Mouse (Mus musculus) lung, postnatal 36 days (tissue): ENCODE measurements around the gene Olfr763.
"Not testable (repeated sequence)": the region's sequence is repeated elsewhere in the genome, so short reads cannot be mapped to it uniquely, and the experiment has no call there.

Experiments
- DNase-seq: peaks from one replicate; pipeline ENCODE4 v3.0.0; 2022; ENCODE audit warnings: mixed read lengths

The Olfr763 gene

DNA sequence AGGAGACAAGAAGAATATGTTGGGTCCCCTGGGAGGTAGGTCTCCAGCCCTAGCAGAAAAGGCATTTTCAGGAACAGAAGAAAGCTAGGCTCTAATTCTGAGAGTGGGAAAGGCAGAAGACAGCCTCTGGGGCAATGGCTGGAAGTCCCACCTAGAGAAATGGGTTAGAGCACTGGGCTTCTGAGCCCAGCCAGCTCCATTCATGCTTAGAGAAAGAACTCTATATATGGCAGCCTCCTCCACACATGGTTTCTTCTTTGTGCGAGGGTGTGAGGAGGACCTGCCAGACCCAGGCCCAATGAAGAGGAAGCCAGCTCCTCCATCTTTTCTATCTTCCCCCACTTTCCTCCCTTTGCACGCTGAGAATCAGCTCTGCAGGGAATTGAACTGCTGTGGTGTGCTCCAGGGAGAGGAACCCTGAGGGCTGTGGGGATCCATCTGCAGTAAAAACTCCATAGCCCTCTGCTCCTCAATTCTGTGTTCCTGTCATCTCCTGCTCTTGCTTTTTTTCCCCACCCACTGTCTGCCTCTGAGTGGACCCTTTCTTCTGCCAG lies at the start of gene Olfr763:
TSS of gene Olfr763 (plus strand) at position 504 of the 554 bp plus-strand sequence.
- no peak for DNase-seq

DNA sequence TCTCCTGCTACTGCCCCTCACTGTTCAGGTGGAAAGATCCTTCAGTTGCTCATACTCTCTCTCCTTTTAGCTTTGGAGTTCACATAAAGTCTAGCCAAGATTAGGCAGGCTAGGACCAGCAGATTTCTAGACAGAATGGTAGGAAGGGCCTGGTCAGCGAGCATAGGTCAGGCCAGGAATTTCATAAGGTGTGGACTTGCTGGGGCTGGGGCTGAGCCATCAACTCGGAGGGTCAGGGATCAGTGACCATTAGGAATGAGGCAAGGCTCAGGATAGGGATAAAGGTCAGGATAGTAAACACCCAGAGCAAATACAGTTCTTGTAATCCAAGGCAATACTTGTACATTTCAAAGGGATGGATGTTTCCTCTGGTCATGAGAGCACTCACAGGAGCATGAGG lies 45.6 kb upstream of the Olfr763 start:
- DNase-seq: no peak

DNA sequence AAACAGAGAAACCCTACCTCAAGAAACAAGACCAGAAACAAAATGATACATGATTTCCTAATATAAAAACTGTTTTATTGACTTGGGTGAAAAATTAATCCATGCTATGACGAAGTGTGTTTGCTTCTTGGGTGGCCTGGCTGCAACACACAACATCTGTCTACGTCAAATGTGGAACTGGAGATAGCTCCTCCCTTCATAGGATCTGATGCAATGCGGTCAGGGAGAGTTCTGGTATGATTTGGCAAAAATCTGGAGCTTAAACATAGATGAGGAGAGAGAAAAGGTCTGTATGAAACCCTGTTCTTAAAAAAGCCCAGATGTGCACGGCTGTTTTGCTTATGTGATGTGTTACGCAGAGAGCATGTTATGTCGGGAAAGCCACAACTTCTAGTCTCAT lies 44.7 kb upstream of the Olfr763 start:
- DNase-seq: no peak

DNA sequence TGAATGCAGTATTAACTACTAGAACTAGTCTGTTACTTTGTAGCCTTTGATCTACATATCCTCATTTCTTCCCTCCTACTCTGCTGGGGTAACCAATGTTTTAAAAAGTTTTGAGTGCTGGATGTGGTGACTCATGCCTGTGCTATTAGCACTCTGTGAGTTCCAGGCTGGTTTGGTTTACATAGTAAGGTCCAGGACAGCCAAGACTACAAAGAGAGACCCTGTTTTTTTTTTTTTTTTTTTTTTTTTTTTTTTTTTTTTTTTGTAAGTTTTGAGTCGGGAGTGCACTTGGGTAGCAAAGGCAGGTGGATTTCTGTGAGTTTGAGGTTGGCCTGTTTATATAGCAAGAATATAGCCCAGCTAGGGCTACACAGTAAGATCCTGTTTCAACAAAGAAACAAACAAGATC lies 42.2 kb upstream of the Olfr763 start:
- DNase-seq: peak; percentile 54

DNA sequence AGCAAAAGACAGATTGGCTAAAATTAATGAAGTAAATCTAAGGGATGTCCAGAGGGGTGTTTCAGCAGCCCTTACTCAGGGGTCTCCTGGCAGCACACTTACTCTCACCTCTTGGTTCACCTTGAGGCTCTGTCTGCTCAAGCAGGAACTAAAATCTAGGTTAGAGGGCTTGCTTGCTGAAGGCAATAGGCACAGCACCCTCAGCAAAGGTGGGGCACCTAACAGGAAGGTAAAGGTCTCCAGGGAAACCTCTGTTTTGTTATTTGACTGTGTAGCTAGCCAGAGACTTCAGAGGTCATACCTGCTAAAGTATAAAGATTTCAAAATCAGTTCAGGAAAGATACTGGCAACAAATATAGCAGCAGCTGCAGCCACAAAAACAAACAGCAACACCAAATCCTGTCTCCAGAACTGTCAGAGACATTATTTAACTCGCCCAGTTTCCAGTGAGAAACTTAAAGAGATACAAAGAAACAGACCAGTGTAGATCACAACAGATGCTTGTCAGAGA lies 39.8 kb upstream of the Olfr763 start:
- DNase-seq: peak; percentile 17

DNA sequence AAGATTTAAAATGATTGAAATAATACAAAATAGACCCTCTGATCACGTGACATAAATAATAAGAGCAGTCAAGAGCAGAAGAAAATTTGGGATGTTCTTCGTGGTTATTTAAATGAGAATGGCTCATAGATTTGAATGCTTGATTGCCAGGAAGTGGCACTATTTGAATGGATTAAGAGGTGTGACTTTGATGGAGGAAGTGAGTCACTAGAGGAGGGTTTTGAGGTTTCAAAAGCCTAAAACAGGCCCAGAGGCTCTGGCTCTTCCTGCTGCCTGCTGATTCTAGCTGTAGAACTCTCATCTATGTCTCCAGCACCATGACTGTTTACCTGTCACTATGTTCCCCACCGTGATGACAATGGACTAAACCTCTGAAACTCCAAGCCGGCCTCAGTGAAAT lies 37.8 kb upstream of the Olfr763 start:
- no peak for DNase-seq

DNA sequence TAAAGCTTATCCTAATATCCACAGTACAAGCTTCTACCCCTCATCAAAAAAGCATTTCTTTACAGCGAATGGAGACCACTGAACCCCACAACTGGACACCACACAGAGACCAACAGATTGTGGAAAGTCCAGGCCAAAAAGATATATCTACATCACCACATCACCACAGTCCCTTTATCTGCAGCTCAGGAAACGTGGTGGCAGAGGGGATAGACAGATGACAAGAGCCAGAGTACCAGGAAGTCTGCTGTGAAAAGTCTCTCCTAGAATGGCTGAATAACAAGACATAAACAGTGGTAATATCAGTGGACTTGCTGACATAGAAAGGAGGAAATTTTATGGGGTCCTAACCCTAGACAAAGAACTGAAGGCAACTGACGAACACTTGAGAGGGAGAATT lies 34.2 kb upstream of the Olfr763 start:
- no peak for DNase-seq

DNA sequence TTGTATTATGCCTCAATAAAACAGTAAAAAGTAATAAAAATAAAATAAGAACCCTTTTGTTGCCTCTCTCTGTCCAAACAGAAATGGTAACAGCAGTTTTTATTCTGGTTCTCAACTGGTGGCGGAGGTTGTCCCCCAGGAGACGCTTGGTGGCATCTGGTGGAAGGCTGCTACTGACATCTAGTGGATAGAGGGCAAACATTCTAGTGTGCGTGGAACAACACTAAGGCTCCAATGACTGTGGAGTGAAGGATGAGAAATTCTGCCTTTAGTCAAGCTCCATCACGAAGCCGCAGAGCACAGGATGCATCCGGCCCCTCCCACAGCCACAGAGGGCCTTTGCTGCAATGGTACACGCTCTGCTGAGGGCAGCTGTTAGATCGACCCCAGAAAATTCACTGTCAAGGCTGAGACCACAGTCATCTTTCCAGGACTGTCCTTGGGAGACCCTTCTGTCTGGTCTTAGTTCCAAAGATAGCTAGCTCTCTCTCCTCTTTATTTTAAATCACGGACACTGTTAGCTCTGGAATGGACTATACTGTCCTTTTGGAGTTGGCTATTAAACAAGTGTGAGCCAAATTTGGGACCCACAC lies 33.0 kb upstream of the Olfr763 start:
- DNase-seq: peak; percentile 58

DNA sequence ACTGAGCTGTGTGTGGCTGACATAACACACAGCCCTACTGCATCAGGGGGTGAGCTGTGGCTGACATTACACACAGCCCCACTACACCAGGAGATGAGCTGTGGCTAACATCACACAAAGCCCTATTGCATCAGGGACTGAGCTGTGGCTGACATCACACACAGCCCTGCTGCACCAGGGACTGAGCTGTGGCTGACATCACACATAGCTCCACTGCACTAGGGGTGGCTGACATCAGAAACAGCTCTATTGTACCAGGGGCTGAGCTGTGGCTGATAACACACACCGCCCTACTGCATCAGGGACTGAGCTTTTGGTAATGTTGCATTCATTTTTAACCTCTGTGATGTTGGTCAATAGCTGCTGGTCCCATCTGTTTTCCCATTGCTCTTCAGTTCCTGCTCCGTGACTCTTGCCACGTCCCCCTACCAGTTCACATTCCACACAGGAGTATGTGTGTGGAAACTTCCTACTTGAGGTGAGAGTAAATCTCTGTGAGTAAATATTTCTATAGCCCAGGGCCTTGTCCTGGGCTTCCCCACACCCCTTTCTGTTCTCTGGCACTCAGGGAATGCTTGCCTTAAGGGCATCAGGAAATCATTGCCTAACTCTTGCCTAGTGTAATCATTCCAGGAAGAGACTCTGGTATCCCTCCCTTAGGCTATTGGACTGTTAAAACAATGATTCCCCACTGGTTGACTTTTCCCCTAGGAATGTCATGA lies 29.8 kb upstream of the Olfr763 start:
- DNase-seq: peak; percentile 62

DNA sequence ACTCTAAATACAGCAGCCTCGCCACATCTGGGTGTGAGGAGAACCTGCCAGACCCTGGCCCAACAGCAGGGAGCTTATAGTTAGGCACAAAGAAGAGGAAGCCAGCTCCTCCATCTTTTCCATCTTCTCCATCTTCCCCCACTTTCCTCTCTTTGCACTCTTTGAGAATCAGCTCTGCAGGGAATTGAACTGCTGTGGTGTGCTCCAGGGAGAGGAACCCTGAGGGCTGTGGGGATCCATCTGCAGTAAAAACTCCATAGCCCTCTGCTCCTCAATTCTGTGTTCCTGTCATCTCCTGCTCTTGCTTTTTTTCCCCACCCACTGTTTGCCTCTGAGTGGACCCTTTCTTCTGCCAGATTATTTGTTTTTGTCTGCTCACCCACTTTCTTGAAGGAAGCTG lies 21.5 kb upstream of the Olfr763 start, which contains the start of gene Olfr9:
TSS of gene Olfr9 (plus strand) at position 301 of the 400 bp plus-strand sequence.
- DNase-seq: not testable (repeated sequence)

DNA sequence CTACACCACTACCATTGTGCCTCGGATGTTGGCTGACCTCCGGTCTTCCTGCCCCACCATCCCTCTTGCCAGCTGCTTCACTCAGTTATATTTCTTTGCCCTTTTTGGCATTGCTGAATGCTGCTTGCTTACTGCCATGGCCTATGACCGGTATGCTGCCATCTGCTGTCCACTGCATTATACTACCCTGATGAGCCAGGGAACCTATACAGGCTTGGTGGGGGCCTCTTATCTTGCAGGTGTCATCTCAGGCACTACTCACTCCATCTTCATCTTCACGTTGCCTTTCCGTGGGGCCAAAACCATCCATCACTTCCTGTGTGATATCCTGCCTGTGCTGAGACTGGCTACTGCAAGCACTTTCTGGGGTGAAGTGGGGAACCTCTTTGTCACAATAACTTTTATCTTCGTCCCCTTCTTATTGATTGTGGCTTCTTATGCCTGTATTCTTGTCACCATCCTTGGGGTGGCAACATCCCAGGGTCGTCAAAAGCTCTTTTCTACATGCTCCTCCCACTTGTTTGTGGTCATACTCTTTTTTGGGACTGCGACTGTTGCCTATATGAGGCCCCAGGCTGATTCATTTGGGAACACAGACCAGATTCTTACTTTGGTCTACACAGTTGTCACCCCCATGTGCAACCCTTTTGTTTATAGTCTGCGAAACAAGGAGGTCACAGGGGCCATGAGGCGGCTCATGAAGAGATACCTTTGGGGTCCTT lies 20.3 kb upstream of the Olfr763 start:
- DNase-seq: not testable (repeated sequence)

DNA sequence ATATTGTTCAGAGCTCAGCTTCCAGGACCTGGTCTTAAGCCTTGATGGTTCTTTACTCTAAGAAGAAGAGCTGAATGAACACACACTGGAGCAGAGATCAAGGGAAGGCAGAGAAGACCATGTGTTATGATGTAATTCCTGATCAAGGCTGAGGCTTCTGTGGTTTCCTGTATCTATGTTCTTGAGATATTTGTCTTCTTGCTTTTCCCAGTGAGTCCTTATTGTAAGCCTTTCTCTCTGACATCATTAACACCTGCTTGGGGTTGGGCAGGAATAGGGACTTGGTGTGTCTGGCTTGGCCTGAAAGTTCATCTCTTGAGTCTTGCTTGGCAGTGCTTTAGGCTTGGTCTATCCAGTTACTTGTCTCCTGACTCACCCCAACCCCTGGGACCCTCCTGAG lies 19.6 kb upstream of the Olfr763 start:
- DNase-seq: no peak

DNA sequence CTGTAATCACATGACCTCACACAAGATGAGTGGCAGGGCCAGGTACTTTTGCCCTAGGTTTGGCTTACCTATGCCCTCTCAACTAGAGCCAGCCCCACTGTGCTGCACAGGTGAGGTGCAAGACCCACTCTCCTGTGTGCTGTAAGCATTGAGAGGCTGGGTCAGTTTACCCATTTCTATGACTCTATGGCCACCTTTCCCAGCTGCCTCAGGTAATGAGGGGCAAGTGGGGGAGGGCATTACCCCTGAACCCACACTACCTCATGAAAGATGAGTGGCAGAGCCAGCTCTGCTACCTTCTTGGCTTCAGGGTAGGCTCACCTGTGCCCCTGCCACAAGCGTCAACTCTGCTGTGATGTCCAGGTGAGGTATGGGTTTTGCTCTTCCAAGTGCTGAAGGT lies 14.8 kb upstream of the Olfr763 start:
- DNase-seq: no peak

DNA sequence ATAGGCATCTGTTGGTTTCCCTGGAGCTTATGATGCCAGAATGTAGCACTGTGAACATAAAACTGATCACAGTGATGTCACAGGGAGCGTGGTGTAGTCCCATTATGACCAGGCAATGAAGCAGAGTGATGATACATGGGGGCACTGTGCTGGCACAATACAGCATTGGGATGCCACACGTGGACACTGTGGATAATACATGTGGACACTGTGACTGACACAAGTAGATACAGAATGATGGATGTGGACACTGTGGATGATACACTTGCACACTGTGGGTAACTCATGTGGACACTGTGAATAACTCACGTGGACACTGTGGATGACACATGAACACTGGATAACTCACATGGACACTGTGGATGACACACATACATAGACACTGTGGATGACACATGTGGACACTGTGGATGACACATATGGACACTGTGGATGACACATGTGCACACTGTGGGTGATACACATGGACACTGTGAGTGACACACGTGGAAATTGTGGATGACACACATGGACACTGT lies 14.0 kb upstream of the Olfr763 start:
- no peak for DNase-seq

DNA sequence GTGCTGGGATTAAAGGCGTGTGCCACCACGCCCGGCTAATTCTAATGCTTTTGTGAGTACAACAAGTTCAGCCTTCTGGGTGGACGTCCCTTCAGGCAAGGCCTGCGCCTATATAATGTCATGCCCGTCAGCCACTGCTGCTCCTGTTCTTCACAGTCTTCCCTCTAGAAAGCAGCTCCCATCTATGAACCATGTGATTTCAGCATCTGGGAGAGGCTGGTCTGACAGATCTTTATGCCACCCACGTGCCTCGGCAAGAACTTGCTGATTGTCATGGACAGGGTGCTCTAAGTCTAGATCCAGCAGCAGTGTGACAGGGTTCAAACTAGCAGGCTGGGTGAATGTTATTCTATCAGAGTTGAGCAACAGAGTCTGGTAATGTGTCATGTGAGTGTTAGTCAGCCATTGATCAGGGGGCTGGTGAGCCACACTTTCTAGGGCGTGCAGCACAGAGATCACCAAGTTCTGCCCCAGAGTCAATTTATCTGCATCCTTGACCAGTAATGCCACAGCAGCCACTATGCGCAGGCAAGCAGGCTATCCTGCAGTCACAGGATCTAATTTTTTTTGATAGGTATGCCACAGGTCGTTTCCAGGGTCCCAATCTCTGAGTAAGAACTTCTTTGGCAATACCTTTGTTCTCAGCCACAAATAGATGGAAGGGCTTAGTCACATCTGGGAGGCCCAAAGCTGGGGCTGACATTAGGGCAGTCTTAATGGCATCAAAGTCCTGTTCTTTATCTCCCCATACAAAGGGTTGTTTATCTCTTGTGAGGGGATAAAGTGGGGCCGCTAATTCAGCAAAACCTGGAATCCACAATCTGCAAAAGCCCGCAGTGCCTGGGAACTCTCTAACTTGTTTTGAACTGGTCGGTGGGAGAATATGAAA lies 6.3 kb upstream of the Olfr763 start:
- DNase-seq: no peak

DNA sequence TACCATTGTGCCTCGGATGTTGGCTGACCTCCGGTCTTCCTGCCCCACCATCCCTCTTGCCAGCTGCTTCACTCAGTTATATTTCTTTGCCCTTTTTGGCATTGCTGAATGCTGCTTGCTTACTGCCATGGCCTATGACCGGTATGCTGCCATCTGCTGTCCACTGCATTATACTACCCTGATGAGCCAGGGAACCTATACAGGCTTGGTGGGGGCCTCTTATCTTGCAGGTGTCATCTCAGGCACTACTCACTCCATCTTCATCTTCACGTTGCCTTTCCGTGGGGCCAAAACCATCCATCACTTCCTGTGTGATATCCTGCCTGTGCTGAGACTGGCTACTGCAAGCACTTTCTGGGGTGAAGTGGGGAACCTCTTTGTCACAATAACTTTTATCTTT lies 920 bp downstream of the Olfr763 start:
- not testable (repeated sequence) for DNase-seq

DNA sequence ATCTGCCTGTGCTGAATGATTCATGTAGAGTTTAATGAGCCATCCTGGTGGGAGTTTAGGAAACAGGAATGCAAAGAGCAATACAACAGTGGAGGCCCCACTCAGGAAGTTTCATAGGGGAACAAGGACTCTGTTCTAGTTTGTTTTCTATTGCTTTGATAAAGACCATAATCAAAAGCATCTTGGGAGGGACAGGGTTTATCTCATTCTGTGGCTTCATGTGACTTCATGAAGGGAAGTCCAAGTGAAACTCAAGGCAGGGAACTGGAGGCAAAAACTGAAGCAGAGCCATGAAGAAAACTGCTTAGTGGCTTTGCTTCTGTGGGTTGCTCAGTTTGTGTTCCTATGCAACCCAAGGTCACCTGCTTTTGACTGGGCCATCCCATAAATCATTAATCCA lies 3.9 kb downstream of the Olfr763 start:
- DNase-seq: no peak

DNA sequence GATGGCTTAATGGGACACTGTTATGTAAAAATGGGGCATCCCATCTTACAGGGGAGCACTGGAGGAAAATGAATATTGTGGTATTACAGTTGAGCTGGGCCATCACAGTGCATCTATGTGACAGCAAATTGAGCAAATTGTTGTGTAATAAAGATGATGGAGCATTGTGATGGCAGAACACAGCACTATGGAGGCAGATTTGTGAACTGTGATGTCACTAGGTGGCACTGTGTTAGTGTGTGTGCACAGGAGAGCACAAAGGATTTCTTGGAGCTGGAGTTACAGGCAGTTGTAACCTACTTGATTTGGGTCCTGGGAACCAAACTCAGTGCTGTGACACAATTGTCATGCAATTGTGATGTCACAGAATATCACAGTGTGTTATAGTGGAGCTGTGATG lies 12.7 kb downstream of the Olfr763 start:
- DNase-seq: no peak

DNA sequence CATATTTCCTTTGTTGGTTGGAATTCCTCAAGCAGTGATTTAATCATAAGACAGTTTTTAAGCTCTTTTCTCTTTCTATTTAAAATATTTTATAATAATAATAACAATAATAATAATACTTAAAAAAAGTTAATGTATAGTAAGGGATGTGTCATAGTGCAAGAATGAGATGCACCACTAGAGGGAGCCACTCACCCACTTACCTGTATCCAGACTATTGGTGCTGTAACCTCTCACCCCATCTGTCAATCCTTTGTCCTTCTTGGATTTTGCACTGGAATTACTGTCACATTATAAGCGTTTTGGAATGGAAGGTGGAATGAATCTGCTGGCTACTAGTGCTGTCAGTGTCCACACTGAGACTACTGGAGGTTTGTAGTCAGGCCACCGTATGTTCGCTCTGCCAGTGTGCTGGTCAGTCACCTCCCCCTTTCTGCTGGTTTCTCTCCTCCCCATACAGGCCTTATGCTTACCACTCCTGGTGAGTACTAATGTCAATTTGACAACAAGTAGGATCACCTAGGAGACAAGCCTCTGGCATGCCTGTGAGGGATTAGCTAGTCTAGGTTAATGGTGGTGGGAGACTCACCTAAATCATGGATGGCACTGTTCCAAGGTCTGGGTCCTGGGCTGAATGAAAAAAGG lies 15.5 kb downstream of the Olfr763 start:
- peak; percentile 46 for DNase-seq

DNA sequence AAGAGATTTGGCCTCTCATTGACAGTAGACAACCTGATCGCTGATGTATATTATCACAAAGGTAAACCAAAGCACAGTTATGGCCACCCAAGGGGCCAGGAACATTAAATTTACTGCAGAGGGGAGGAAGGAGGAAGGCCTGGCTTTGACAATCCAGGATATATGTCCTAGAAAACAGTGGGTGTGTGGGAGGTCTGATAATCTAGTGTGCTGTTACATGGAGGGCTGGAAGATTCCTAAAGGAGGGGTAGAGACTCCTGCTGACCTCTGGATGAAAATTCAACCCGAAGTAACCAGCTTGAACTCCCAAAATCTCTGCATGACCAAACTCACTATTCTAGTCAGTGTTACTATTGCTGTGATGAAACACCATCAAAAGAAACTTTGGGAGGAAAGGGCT lies 17.8 kb downstream of the Olfr763 start:
- DNase-seq: no peak

DNA sequence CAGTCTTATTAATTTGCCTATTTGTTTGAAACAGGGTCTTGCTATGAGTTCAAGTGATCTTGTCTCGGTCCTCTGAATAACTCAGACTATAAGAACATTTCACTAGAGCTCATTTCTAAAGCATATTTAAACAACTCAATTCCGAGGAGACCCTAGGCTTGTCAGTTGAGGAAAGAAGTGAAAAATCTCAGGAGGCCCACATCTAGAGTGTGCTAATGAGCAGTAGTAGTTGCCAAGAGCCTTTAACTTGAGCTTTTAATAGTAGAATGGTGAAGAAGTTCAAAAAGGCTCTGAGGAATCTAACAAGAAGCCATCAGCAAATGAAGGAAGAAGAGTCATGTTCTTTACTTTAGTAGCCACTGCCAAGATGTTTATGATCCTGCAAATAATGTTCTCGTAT lies 29.2 kb downstream of the Olfr763 start, which contains the start of gene Olfr764-ps1:
TSS of gene Olfr764-ps1 (minus strand) at position 101 of the 400 bp plus-strand sequence.
- DNase-seq: no peak

DNA sequence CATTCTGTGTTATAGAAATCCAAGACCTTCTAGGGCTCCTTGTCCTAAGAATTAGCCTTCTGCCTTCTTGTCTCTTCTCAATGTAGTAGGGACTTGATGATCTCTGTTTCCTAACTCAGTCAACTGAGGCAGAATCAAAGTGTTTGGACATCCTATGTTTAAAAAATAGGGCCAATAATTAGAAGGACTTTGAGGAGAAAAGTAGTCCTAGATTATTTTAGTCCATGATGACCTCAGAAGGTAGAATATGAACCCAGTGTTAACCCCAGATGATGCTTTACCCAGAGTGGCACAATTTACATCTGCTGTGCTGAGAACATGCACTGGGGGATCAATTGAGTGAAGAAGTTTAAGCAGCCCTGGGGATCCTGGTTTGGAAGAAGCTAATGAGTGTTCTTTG lies 39.3 kb downstream of the Olfr763 start, which contains the start of gene Olfr765:
TSS of gene Olfr765 (minus strand) at position 101 of the 400 bp plus-strand sequence.
- DNase-seq: not testable (repeated sequence)
